Mouse (Mus musculus): ENCODE results near the gene Rad51ap1.

The Rad51ap1 gene

DNA sequence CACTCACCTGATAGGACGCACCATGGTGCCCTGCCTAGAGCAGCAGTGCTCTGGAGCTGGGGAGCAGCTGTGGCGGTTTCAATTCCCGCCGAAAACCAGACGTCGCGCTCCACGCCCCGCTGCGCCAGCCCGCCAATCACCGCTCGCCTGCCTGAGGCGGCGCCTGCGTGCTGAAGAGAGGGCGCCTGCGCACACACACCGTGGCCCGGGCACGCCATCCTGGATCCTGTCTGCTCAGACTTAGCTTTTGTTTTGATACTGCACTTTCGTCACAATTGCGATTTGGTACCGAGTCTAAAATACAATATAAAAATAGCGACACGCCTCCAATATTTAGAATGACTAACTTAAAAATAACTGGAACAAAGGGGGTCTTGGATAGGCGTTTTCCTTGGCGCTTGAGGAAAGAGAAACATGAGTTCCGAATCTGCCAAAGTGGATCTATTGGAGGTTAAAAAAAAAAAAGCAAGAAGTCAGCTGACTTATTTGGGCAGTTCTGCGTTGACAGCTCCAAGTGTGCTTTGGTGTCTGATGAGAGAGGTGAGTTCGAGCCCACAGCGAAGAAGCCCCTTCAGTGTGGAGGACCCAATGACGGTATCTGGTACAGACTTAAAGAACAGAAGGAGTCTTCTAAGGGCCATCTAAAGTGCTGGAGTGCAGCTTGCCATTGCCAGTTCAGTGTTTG, at the start of gene Rad51ap1, which contains the start of gene D6Wsu163e:
TSS of gene Rad51ap1 (minus strand) at position 101 of the 685 bp plus-strand sequence.
TSS of gene D6Wsu163e (plus strand) at position 476 of the 685 bp plus-strand sequence.
- peak; percentile 97 to 98 for DNase-seq

DNA sequence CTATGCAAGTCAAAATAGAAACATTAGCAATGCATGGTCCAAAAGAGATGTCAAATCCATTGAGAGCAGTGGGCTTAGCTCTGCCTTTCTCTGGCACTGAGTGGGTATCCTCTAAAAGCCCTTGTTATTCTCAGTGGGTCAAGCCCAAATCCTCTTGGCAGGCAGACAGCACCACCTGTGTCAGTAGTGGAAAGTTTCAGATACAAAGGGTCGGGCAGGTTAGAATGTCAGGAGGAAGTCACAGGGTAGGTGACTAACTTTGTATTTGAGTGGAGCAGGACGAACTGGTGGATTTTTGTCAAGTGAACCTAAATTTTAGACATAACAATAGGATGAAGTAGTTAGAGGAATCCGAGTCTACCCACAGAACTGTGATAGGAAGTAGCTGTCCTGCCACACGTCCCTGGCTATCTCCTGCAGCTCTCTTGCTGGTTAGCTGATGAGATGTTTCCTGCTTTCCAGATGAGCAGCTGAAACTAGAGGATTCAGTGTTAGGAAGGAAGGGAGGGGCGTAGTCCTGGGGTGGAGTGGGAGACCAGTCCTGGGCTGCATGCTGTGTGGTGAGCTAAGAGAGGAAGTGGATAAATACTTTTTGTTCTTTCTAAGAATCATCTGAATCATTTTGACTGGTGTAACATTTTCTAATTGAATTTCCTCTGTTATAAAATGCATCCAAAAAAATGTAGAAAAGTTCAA, 42.3 kb upstream of the Rad51ap1 start:
- DNase-seq, result peak in 1 of 2 experiments; percentile 8

DNA sequence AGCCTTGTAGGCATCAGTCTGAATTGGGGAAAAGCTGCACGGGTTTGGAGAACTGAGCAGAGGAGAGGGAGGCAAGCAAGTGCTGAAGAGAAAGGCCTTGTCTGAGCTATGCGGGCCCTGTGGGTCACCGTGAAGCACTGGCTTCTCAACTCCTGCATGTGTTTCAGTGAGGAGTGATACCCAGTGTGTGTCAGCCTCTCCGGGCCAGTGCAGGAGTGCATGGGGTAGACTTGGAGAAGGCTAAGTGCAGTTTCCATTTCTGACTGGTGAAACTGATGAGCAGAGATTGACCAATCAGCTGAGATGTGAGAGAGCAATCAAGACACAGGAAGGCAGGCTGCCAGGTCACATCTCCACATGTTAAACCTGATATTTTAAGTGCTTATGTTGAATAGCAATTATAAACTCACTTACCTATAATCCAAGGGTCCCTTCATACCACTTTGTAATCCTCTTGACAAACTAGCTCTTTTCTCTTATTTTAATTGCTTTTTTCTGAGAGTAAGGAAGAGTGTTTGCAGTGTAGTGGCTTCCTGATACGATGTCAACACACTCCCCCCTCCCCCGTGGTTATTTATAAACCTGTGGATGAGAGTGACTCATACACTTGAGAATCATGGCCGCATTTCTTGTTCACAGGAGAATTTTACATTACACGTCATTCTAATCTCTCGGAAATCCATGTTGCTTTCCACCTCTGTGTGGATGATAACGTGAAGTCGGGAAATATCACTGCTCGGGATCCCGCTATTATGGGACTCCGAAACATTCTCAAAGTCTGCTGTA, 27.0 kb upstream of the Rad51ap1 start:
- DNase-seq, result no peak

DNA sequence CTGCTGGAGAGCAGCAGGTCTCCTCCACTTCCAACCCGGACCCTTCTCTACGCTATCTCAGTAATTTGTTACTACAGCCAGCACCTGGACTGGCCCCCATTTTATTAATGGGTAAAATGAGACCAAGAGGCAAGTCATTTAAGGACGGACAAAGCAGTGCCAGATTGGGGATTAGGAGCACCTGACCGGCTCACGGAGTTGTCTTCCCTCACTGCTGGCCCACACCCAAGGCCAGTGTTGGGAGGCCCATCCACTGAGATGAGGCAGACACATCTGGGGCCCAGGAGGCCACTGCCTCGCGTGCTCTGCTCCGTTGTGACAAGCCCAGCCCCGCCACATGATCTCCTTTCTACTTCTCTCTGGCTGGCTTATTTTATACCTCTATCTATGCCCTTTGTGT, 24.0 kb upstream of the Rad51ap1 start:
- no peak for DNase-seq

DNA sequence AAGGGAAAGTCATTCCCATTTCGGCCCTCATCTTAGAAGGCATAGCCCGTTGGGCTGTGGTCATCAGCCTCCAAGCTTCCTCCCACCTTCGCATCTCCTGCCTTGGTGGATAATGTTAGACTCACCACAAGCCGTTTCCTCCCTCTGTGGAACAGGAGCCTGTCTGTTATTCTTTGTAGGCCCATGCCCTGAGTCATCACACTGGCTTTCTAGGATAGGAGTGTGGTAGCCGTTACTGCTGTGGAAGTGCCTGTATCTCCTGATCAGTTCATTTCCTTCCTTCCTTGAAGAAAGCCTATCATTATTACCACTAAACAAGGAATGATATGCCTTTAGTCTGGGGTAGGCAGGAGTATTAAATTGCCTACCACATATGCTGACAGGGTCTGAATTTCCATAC, 23.3 kb upstream of the Rad51ap1 start:
- DNase-seq, result no peak

DNA sequence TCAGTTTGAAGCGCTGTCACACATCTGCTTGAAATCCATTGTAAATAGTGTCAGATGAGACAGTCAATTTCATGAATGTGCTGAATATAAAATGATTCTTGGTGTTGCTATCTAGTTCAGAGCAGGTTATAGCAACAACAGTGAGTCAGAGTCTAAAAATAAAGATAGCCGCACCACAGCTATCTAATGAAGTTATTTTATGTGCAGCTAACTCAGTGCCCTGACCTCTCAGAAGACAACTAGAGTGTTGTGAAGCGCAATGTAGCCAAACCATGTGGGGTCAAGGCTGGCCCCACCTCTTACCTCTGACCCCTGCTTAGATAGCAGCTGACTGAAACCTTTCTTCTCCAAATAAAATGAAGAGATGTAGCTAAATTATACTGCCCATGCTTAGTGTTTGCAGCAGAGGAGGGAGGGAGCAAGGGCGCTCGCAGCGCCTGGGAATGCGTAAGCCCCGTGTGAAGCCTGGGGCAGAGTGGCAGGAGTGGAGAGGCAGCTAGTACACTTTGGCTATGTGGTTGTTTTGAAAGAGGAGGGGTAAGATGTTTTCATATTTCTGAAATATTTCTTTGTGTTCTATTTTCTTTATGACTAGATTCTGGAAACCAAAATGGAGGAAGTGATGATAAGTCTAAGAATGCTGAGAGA, 22.1 kb upstream of the Rad51ap1 start:
- no peak for DNase-seq

DNA sequence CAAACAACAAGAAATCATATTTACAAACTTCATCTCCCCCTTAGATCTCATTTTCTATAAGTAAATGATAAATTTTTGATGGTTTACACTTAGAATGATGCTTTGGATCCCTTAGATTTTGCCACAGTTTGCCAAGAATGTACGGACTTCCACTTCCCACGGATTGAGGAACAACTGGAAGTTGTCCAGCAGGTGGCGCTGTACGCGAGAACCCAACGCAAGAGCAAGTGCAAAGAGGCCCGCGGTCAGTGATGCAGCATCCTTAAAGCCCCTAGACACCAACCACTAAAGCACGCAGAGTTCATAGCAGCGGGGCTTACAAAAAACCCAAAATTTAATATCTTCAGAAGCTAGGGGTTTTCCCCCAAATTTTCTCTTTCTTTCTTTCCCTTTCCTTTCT, 16.3 kb upstream of the Rad51ap1 start:
- peak; percentile 91 to 94 for DNase-seq

DNA sequence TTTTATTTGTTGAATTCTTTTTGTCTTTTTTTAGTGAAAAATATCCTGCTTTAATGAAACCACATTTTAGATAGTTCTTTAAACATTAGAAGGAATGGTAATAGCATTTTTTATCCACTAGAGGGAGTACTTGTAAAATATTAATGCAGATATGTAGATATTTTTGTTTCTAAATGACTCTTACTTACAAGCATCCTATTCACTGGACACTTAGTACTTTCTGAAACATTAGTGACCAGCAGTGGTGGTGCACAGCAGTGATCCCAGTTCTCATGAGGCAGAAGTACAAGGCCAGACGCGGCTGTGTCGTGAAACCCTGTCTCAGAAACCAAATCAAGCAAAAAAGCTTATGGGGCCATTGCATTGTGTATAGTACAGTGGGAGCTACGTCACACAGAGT, 8.9 kb upstream of the Rad51ap1 start:
- DNase-seq, result no peak

DNA sequence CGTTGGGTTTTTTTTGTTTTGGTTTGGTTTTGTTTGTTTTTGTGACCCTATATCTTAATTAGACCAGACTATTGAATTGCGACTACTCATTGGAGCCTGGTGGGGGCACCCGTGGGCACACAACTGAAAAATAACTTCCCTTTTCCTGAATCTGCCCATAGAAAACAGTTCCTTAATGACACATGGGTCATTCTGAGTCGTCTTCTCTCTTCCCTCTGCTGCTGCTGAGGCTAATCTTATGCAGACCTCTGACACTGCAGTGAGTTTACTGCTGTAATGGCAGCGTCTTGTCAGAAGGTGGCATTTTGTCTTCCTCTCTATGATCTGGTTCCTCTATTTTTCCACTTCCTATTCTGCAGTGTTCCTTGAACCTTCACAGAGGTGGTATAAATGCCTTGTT, 1.1 kb upstream of the Rad51ap1 start:
- DNase-seq, result peak; percentile 15 to 35

DNA sequence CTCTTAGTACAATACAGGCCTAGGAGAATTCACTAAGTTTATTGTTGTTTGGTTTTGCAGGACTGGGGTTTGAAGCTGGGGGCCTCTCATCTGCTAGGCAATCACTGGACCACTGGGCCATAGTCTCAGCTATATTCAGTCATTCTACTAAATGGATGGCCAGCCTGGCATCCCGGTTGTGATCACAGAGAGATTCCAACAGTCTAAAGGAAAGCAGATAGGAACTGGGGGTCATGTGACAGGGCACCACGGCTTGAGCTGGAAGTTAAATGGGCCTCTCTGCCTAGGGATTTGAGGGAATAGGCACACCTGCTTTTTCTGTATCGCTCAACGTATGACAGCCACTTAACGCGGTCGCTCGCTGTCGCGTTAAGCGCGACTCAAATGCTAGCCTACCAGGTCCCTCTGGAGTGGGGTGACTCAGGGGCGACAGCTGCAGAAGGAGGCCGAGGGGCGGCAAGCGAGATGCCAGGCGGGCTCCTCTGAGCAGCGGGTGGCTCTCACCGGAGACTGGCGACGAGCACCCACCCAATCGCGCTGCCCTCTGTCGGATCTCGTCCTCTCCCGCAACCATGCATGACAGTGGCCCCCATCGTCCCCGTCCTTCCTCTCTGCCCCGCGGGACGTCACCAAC, 417 bp downstream of the Rad51ap1 start:
- no peak for DNase-seq

DNA sequence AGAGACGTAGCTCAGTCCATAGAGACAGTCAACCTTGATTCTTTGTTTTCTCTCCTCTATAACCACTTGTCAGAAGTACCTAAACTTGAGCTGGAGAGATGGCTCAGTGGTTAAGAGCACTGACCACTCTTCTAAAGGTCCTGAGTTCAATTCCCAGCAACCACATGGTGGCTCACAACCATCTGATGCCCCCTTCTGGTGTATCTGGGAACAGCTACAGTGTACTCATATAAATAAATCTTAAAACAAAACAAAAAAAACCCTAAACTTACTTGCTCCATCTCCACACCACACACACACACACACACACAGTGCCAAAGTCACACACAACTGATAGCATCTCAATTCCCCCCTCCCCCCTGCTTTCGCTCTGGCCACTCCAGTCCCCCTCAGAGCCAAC, 1.3 kb downstream of the Rad51ap1 start:
- DNase-seq, result peak; percentile 14 to 24

DNA sequence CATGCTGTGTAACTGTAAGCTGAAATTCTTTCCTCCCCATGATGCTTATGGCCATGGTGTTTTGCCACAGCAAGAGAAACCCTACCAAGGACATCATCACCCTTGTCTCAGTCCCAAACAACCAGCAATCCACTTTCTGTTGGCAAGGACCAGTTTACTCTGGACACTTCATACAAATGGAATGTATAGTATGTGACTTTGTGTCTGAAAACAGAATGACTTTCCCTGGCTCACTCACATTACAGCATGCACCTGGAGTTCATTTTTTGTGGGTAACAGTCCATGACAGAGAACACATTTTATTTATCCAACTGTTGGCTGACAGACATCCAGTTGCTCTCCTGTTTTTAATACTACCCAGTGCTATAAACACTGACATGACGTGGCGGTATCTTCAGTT, 6.5 kb downstream of the Rad51ap1 start:
- no peak for DNase-seq

DNA sequence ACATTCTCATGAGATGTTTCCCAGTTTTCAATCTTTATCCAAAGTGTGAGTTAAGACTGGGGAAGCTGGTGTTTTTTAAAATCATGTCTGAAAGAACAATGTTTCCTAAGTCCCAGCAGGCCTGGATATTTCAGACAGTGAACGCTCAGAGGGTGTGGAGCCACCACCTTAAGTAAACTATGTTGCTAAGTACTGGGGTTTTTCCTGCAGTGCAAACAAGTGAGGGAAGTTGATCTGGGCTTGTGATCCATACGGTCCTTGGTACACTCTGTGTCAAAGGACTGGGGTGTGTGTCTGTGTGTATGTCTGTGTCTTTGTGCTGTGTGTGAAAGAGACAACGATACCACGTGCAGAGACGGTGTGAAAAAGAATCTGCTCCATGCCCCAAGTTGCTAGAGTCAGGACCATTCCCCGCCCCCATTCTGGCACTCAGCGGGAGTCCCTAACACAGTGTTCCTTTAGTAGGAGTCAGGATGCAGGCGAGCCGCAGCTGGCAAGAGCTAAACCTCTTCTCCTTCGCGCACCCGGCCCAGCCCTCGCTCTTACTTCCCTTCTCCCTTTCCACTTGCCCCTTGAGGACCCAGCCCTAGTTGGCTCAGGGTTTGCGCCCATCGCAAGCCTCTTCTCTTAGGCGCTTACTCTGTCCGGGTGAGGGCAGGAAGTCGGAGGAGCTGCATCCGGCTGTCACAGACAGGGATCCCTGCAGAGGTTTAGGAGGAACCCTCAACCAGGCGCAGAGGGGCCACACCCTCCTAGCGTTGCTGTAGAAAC, 18.1 kb downstream of the Rad51ap1 start, which contains the start of gene Dyrk4:
TSS of gene Dyrk4 (minus strand) at position 729 of the 771 bp plus-strand sequence.
- peak; percentile 13 to 27 for DNase-seq

DNA sequence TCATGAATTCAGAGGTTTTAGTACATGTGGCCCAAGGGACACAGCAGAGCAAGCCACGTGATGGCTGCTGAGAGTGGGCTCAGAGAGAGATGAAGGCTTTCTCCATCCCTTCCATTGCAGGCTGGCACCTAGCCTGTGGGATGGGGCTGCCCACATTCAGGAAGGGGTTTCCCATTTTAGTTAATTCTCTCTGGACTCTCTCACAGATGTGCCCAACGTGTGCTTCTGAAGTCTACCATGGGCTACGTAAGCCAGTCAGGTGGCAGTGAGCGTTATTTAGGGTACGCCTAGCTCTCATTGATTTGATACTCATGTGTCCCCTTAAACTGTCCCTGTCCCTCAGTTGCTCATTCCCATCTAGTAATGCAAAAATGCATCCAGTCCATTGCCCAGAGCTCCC, 24.5 kb downstream of the Rad51ap1 start:
- no peak for DNase-seq

DNA sequence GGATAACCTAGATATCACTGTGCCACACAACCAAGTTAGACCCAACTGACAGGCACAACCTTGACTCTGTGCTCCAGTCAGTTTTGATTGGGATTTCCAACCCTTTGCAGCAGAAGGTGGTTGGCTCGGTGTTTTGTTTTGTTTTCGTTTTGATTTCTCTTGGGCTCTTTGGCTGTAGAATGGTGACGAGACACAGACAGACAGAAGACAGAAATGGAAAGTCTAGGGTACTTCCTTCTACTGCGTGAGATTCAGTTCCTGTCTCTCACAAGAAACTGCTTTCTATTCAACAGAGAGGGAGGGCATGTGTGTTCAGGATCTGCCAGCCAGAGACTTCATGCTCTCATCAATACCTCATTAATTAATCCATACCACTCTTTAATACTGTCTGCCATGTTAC, 28.7 kb downstream of the Rad51ap1 start:
- no peak for DNase-seq

DNA sequence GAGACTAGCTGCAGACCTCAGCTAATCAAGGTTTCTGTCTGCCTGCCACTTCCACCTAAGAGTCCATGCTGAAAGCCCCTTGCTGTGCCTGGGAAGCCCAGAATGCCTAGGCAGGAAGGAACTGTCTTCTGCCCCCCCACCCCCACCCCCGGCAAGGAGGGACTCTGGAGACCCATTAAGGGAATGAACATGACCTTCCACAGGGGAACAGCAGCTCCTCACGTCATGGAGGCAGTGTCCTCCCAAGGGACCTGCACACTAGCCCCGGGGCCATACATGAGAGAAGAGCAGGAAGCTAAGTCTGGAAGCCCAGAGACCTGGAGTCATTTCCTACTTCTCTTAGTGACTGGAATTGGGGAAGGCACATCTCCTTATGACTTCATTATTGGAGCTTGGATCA, 31.5 kb downstream of the Rad51ap1 start:
- no peak for DNase-seq

DNA sequence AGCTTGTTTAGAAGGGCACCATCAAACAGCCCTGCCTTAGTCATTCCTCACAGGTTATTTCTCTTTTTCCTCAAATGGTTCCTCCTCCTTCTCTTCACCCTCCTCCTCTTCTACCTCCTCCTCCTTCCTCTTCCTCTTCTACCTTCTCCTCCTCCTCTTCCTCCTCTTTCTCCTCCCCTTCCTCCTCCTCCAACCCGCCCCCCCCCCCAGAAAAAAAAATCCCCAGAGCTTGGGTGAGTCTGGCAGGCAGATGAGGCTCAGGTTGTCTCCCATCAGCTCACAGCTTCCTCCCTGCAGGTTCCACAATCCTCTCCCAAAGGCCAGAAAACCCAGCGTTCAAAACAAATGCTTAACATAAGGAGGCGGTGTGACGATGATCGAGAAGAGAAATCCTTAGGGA, 32.0 kb downstream of the Rad51ap1 start:
- no peak for DNase-seq

DNA sequence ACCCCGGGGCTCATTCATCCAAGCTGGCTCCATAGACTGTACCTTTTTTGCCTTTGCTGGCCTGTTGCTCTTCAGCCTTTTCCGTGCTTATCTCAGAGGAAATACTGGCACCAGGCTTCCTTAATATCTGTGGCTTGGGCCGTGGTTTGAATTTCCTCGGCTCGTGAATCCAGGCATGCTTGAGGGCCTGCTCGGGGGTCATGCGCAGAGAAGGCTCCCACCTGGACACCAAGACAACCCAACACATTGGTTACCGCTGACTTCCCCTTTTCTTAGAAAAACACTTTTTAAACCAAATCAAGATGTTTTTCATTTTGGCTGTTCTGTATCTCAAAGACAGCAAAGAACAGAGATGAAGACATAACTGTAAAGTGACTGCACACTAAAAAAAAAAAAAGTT, 62.3 kb downstream of the Rad51ap1 start:
- DNase-seq, result no peak
